Mouse (Mus musculus) C2C12 (cell line): Measurements from ENCODE around the gene Smoc2.

Experiments
- CEBPB ChIP-seq: IDR thresholded peaks from one replicate; pipeline ENCODE4 v1.6.1; 2011; ENCODE audit warnings: low read depth, mild to moderate bottlenecking, control low read depth, moderate library complexity
- CTCF ChIP-seq: IDR thresholded peaks from one replicate; pipeline ENCODE4 v1.5.1; 2011; ENCODE audit not compliant: control insufficient read depth, insufficient read depth, insufficient read length
- FOSL1 ChIP-seq: IDR thresholded peaks from one replicate; pipeline ENCODE4 v1.8.0; 2011; ENCODE audit warnings: mild to moderate bottlenecking, low read length; ENCODE audit not compliant: poor library complexity, insufficient read depth, severe bottlenecking
- MAX ChIP-seq: IDR thresholded peaks from one replicate; pipeline ENCODE4 v1.6.1; 2011; ENCODE audit warnings: mild to moderate bottlenecking, control low read depth
- MYOD1 ChIP-seq: IDR thresholded peaks from one replicate; pipeline ENCODE4 v1.6.1; 2011; ENCODE audit warnings: low read depth; ENCODE audit not compliant: control insufficient read depth, insufficient read length
- USF1 ChIP-seq: IDR thresholded peaks from one replicate; pipeline ENCODE4 v1.6.1; 2011; ENCODE audit warnings: low read depth, mild to moderate bottlenecking, control low read depth, moderate library complexity

GRCm38 (mm10) chr17:14277310-14277709 lies 2.0 kb upstream of the Smoc2 start:
- TF ChIP-seq CTCF (no peak), FOSL1 (no peak), MAX (no peak), USF1 (no peak), CEBPB (no peak), MYOD1 (no peak)
